Mouse (Mus musculus): ENCODE results near the gene Nufip2. TPM values are rescaled to one million over a fixed set of nuclear protein-coding genes. Genes with fewer than 3 reads are reported as not detected.
"Not testable (repeated sequence)": the region's sequence is repeated elsewhere in the genome, so short reads cannot be mapped to it uniquely, and the experiment has no call there.

The Nufip2 gene
- polyA plus RNA-seq, 1 experiment from 2014 or later: 4.1 TPM

- no peak within 1 kb of the TSS for H3K9ac ChIP-seq (replicated peaks; ENCODE audit: low read depth)
These were observed 39.2 kb downstream of the Nufip2 start, which contains the start of gene Cryba1 for GRCm38 (mm10) chr11:77725183-77725582. Cryba1 (minus strand) TSS chr11:77725283.

GRCm38 (mm10) chr11:77728587-77728986, 42.6 kb downstream of the Nufip2 start:
- ATAC-seq: no peak
- no peaks in the 10 kb centered on the region for H3K27me3 ChIP-seq (replicated peaks; ENCODE audit: insufficient read depth, low read length)
- H3K4me3 ChIP-seq (ENCODE audit: low read depth, low read length): no peak overlapping the region
- no peak for DNase-seq (ENCODE audit: low spot score)
- no peaks in the 10 kb centered on the region for H3K36me3 ChIP-seq (ENCODE audit: insufficient read depth, low read length)
- H3K4me2 ChIP-seq (replicated peaks; ENCODE audit: low read depth, low read length): no peak overlapping the region
- H3K9me3 ChIP-seq (ENCODE audit: low read length): no peaks in the 10 kb centered on the region
- WGBS: 51% methylated on average over 2 of the region's 2 CpGs
- no peak overlapping the region for H3K9ac ChIP-seq (replicated peaks; ENCODE audit: low read depth)
- no peaks in the 10 kb centered on the region for H3K4me1 ChIP-seq (ENCODE audit: insufficient read depth, low read depth, low read length)
- no peak overlapping the region for H3K27ac ChIP-seq (ENCODE audit: low read length)
- TF ChIP-seq CTCF (IDR thresholded peaks at IDR 0.05): no peak
- TF ChIP-seq EP300 (IDR thresholded peaks at IDR 0.05): no peak

More at GRCm38 (mm10) chr11:77725183-77725582, 39.2 kb downstream of the Nufip2 start, which contains the start of gene Cryba1:
- no peak for TF ChIP-seq CTCF (IDR thresholded peaks at IDR 0.05)
- TF ChIP-seq EP300 (IDR thresholded peaks at IDR 0.05): no peak
- Histone ChIP-seq H3K36me3 (ENCODE audit: insufficient read depth, low read length) (no peaks in the 10 kb centered on the region), H3K4me1 (ENCODE audit: insufficient read depth, low read depth, low read length) (no peaks in the 10 kb centered on the region), H3K4me2 (replicated peaks; ENCODE audit: low read depth, low read length) (no peak within 1 kb of the TSS), H3K4me3 (ENCODE audit: low read depth, low read length) (no peak within 1 kb of the TSS), H3K27ac (ENCODE audit: low read length) (no peak within 1 kb of the TSS), H3K27me3 (replicated peaks; ENCODE audit: insufficient read depth, low read length) (no peaks in the 10 kb centered on the region), H3K9me3 (ENCODE audit: low read length) (no peaks in the 10 kb centered on the region)
- DNase-seq (ENCODE audit: low spot score) (no peak), ATAC-seq (no peak)
- WGBS: 72% methylated on average over 7 of the region's 7 CpGs

- Histone ChIP-seq H3K4me2 (replicated peaks; ENCODE audit: low read depth, low read length) (no peak overlapping the region), H3K4me1 (ENCODE audit: insufficient read depth, low read depth, low read length) (no peaks in the 10 kb centered on the region), H3K9me3 (ENCODE audit: low read length) (no peaks in the 10 kb centered on the region), H3K27ac (ENCODE audit: low read length) (no peak overlapping the region), H3K9ac (replicated peaks; ENCODE audit: low read depth) (no peak overlapping the region), H3K4me3 (ENCODE audit: low read depth, low read length) (no peak overlapping the region), H3K36me3 (ENCODE audit: insufficient read depth, low read length) (no peaks in the 10 kb centered on the region), H3K27me3 (replicated peaks; ENCODE audit: insufficient read depth, low read length) (no peaks in the 10 kb centered on the region)
- peak; percentile 57 for ATAC-seq
- TF ChIP-seq CTCF (IDR thresholded peaks at IDR 0.05) (peak; percentile 96), EP300 (IDR thresholded peaks at IDR 0.05) (no peak)
- under 1% methylated on average over 6 of the region's 6 CpGs for WGBS
- peak; percentile 91 for DNase-seq (ENCODE audit: low spot score)
These were observed 51.3 kb downstream of the Nufip2 start for GRCm38 (mm10) chr11:77737289-77737688.

GRCm38 (mm10) chr11:77738555-77738954, 52.6 kb downstream of the Nufip2 start:
- Histone ChIP-seq H3K27me3 (replicated peaks; ENCODE audit: insufficient read depth, low read length) (no peaks in the 10 kb centered on the region), H3K4me1 (ENCODE audit: insufficient read depth, low read depth, low read length) (no peaks in the 10 kb centered on the region), H3K27ac (ENCODE audit: low read length) (no peak overlapping the region), H3K36me3 (ENCODE audit: insufficient read depth, low read length) (no peaks in the 10 kb centered on the region), H3K4me3 (ENCODE audit: low read depth, low read length) (no peak overlapping the region), H3K9ac (replicated peaks; ENCODE audit: low read depth) (no peak overlapping the region), H3K9me3 (ENCODE audit: low read length) (no peaks in the 10 kb centered on the region), H3K4me2 (replicated peaks; ENCODE audit: low read depth, low read length) (no peak overlapping the region)
- TF ChIP-seq EP300 (IDR thresholded peaks at IDR 0.05) (no peak), CTCF (IDR thresholded peaks at IDR 0.05) (no peak)
- WGBS: 49% methylated on average over 7 of the region's 7 CpGs
- no peak for ATAC-seq
- no peak for DNase-seq (ENCODE audit: low spot score)

- Histone ChIP-seq H3K27me3 (replicated peaks; ENCODE audit: insufficient read depth, low read length) (no peaks in the 10 kb centered on the region), H3K27ac (ENCODE audit: low read length) (no peak overlapping the region), H3K36me3 (ENCODE audit: insufficient read depth, low read length) (no peaks in the 10 kb centered on the region), H3K4me2 (replicated peaks; ENCODE audit: low read depth, low read length) (no peak overlapping the region), H3K9me3 (ENCODE audit: low read length) (no peaks in the 10 kb centered on the region), H3K4me1 (ENCODE audit: insufficient read depth, low read depth, low read length) (no peaks in the 10 kb centered on the region), H3K4me3 (ENCODE audit: low read depth, low read length) (no peak overlapping the region), H3K9ac (replicated peaks; ENCODE audit: low read depth) (no peak overlapping the region)
- DNase-seq (ENCODE audit: low spot score) (peak; percentile 58), ATAC-seq (peak; percentile 48)
- TF ChIP-seq CTCF (IDR thresholded peaks at IDR 0.05): peak; percentile 75
- TF ChIP-seq EP300 (IDR thresholded peaks at IDR 0.05): no peak
- WGBS: 27% methylated on average over 6 of the region's 6 CpGs
These were observed 58.0 kb downstream of the Nufip2 start for GRCm38 (mm10) chr11:77743966-77744365.

- Histone ChIP-seq H3K27me3 (replicated peaks; ENCODE audit: insufficient read depth, low read length) (no peaks in the 10 kb centered on the region), H3K9ac (replicated peaks; ENCODE audit: low read depth) (no peak overlapping the region), H3K4me1 (ENCODE audit: insufficient read depth, low read depth, low read length) (no peaks in the 10 kb centered on the region), H3K4me3 (ENCODE audit: low read depth, low read length) (no peak overlapping the region), H3K36me3 (ENCODE audit: insufficient read depth, low read length) (no peaks in the 10 kb centered on the region), H3K27ac (ENCODE audit: low read length) (no peak overlapping the region), H3K9me3 (ENCODE audit: low read length) (no peaks in the 10 kb centered on the region), H3K4me2 (replicated peaks; ENCODE audit: low read depth, low read length) (no peak overlapping the region)
- ATAC-seq (no peak), DNase-seq (ENCODE audit: low spot score) (no peak)
- TF ChIP-seq EP300 (IDR thresholded peaks at IDR 0.05) (no peak), CTCF (IDR thresholded peaks at IDR 0.05) (no peak)
- WGBS: 87% methylated on average over 4 of the region's 4 CpGs
These were observed 60.7 kb downstream of the Nufip2 start for GRCm38 (mm10) chr11:77746652-77747051.

- not testable (repeated sequence) for H3K4me3 ChIP-seq (ENCODE audit: low read depth, low read length); H3K27me3 ChIP-seq (replicated peaks; ENCODE audit: insufficient read depth, low read length); H3K4me1 ChIP-seq (ENCODE audit: insufficient read depth, low read depth, low read length); ATAC-seq; H3K9me3 ChIP-seq (ENCODE audit: low read length); H3K27ac ChIP-seq (ENCODE audit: low read length); DNase-seq (ENCODE audit: low spot score); H3K4me2 ChIP-seq (replicated peaks; ENCODE audit: low read depth, low read length); H3K36me3 ChIP-seq (ENCODE audit: insufficient read depth, low read length); H3K9ac ChIP-seq (replicated peaks; ENCODE audit: low read depth)
- WGBS: 95% methylated on average over 13 of the region's 15 CpGs
These were observed 61.1 kb downstream of the Nufip2 start for GRCm38 (mm10) chr11:77747103-77747502.
